Mouse (Mus musculus): Measurements from ENCODE around the gene Skil.

DNA sequence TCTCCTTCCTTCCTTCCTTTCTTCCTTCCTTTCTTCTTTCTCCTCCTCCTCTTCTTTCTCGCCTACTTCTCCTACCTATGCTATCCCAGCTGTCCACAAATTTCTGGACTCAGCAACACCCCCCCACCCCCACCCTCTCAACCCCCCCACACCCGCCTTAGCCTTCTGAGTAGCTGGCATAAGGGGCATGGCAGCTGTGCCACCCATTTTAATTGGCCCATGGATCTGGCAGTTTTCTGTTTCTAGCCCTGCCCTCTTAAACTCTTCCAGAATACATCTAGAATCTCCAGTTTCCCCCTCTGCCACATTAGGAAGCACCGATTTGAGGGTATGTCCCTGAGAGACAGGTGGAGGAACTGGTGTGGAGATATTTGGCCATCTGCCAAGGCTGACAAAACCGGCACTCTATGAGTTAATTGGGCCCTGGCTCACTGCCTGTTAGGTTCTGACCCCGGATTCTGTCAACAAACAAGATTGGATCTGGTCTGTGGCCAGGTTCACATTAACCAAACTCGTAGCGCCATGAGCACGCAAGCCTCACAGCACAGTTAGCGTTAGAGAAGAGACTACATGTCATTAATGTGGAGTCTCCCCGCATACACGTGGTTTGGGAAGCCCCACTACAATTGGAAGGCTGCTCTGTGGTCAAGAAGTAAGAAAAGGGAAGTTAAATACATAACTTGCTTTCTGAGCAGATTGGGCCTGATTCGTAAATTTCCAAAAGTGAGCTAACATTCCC is 11.2 kb upstream of the Skil start:
- no peak for TF ChIP-seq CTCF (IDR thresholded peaks at IDR 0.05; ENCODE audit: extremely low read depth, insufficient read depth, low read length)
- TF ChIP-seq POLR2A (IDR thresholded peaks at IDR 0.05; ENCODE audit: extremely low read depth, insufficient read depth, low read length), result no peak
